Mouse (Mus musculus): ENCODE data around the gene Shisa6. TPM values are rescaled to one million over a fixed set of nuclear protein-coding genes. Genes with fewer than 3 reads are reported as not detected.

Gene Shisa6
- polyA plus RNA-seq (2014; fragmentation: Illumina TruSeq; extraction: RNeasy Lipid Tissue Mini Kit (QIAGEN cat#74804); ENCODE audit: low read depth, low replicate concordance): 0.08 TPM

GRCm38 (mm10) chr11:66525371-66526045, at the start of gene Shisa6:
TSS of gene Shisa6 (minus strand) at chr11:66525964.

GRCm38 (mm10) chr11:66167801-66168651, 357.7 kb downstream of the Shisa6 start, which contains the start of gene Dnah9:
TSS of gene Dnah9 (minus strand) at chr11:66168551.

Data from kidney, adult 10 weeks (tissue).